Mouse (Mus musculus) megakaryocyte progenitor cell, adult 5-6 weeks (primary cell): Measurements from ENCODE around the gene Iqsec3. TPM values are rescaled to one million over a fixed set of nuclear protein-coding genes. Genes with fewer than 3 reads are reported as not detected.

Experiments used
- ATAC-seq: replicated peaks from 2 replicates; pipeline ENCODE4 v1.8.0; 2016; ENCODE audit warnings: mild to moderate bottlenecking, moderate TSS enrichment, inconsistent platforms; ENCODE audit not compliant: poor library complexity
- total RNA-seq, 2 experiments: library from RNA; stranded (forward) in 1 of 2; stranded (reverse) in 1 of 2; fragments of 157-497, 149-512 nt in 1 of 2; fragments of 200-1000 nt in 1 of 2; gene quantifications; 2 replicates each; pipeline versions ENCODE4 v1.2.3 to v1.2.4; 2015 to 2017

Gene Iqsec3
- total RNA-seq, 2 experiments from 2014 or later, result not detected

GRCm38 (mm10) chr6:121325298-121325697 is 148.2 kb downstream of the Iqsec3 start:
- no peak for ATAC-seq

Other genes starting within 250 kb of the Iqsec3 start
- gene Usp18, start 227.8 kb downstream of the Iqsec3 start, total RNA-seq (2015), result 2.2 and 2.6 TPM in 2 replicates
- gene Usp18, start 227.8 kb downstream of the Iqsec3 start, total RNA-seq (2017), result 1.8 and 2.5 TPM in 2 replicates
- 3.9 and 4.3 TPM in 2 replicates for gene Slc6a13, start 173.5 kb downstream of the Iqsec3 start, total RNA-seq (2015)
- 3.4 and 3.5 TPM in 2 replicates for gene Slc6a13, start 173.5 kb downstream of the Iqsec3 start, total RNA-seq (2017)
- gene Slc6a12, start 130.6 kb downstream of the Iqsec3 start, total RNA-seq (2015), result 0.37 and 1.0 TPM in 2 replicates
- 0.54 and 3.6 TPM in 2 replicates for gene Slc6a12, start 130.6 kb downstream of the Iqsec3 start, total RNA-seq (2017)
- not detected in 2 replicates for gene A2m, start 161.7 kb upstream of the Iqsec3 start, total RNA-seq (2015)
- gene A2m, start 161.7 kb upstream of the Iqsec3 start, total RNA-seq (2017), result not detected in 2 replicates